8 mouse cellular contexts compared by ENCODE assay signal in genomic region chr13:113614635-113615545, GRCm38 (mm10). TPM values are rescaled to one million over a fixed set of nuclear protein-coding genes. Genes with fewer than 3 reads are reported as not detected.
DNase-seq lines count a peak whose midpoint lies in the region; ATAC-seq and TF ChIP-seq lines count a peak whose summit lies in the region.

No protein-coding gene starts in this region.

- DNase-seq in Patski (ENCODE audit: low read depth, low spot score) = no peak
- DNase-seq in cerebellum, adult 8-10 months = peak; percentile 72
- peak; percentile 34 to 63 for DNase-seq in frontal cortex, postnatal 10 days (ENCODE audit: low spot score in 2 of 2)
- peak; percentile 70 for DNase-seq in left cerebral cortex, adult 11 months (ENCODE audit: low spot score)
- peak; percentile 95 for DNase-seq in lung, postnatal 36 days
- DNase-seq in right cerebral cortex, adult 18-20 months = peak; percentile 77
- peak; percentile 75 to 81 for DNase-seq in urinary bladder, postnatal 36 days (ENCODE audit: low spot score in 2 of 2)

- CTCF ChIA-PET in Patski (lab: Charles Lee) = interaction anchor here (1.0 to 1.7 kb wide), 3 partner anchors 29 to 293 kb away, joined by 3 to 4 read pairs (median 3); no protein-coding TSS in a partner anchor

- H3K4me3 ChIP-seq in hindbrain, embryonic 12.5 days = peak overlapping the region; percentile 89

- H3K36me3 ChIP-seq in hindbrain, embryonic 12.5 days = no peaks in the 10 kb centered on the region

- TF ChIP-seq CTCF in Patski (IDR thresholded peaks at IDR 0.05) = no peak

- H3K27ac ChIP-seq in hindbrain, embryonic 12.5 days = no peak overlapping the region

- H3K4me1 ChIP-seq in hindbrain, embryonic 12.5 days = peaks cover 68% of the 10 kb centered on the region

- peak overlapping the region; percentile 91 for H3K9ac ChIP-seq in hindbrain, embryonic 12.5 days

- in situ Hi-C loops in Patski (cut with MboI; ENCODE audit: low pct_unique_long_range_greater_than_20kb) = loop anchor here (5.0 to 10.0 kb wide), 3 partner anchors 150 to 568 kb away; partner anchors contain the start of gene Gpx8

- ATAC-seq in Patski = peak; percentile 37
- no peak for ATAC-seq in hindbrain, embryonic 12.5 days (ENCODE audit: low FRiP score)

- POLR2A ChIA-PET in Patski (lab: Charles Lee) = interaction anchor here (0.6 kb wide), 1 partner anchor 1182 kb away, joined by 3 read pairs; no protein-coding TSS in a partner anchor

- no peaks in the 10 kb centered on the region for H3K27me3 ChIP-seq in Patski
- H3K27me3 ChIP-seq in hindbrain, embryonic 12.5 days = no peaks in the 10 kb centered on the region

- no peaks in the 10 kb centered on the region for H3K9me3 ChIP-seq in hindbrain, embryonic 12.5 days (replicated peaks)

- peak overlapping the region; percentile 91 for H3K4me2 ChIP-seq in hindbrain, embryonic 12.5 days (replicated peaks)

- WGBS in hindbrain, embryonic 12.5 days = 20% methylated on average over 24 of the region's 24 CpGs

RNA-seq across cellular contexts. Expression of gene Snx18, which starts 3.5 kb away (rescaled TPM):
- polyA plus RNA-seq in Patski (2021) = 35.3 TPM
- 30.6 and 31.1 TPM in 2 replicates for polyA plus RNA-seq in hindbrain, embryonic 12.5 days (2016; fragmentation: Nextera tagmentation; extraction: Ambion mirVana)

RNA-seq across cellular contexts. Expression of gene Hspb3, which starts 48.6 kb away (rescaled TPM):
- not detected for polyA plus RNA-seq in Patski (2021)
- polyA plus RNA-seq in hindbrain, embryonic 12.5 days (2016; fragmentation: Nextera tagmentation; extraction: Ambion mirVana) = 0.76 and 1.6 TPM in 2 replicates
